ENCODE assay signal across 9 mouse cellular contexts in genomic region chr9:43339614-43340020, GRCm38 (mm10). TPM values are rescaled to one million over a fixed set of nuclear protein-coding genes. Genes with fewer than 3 reads are reported as not detected.
DNase-seq lines count a peak whose midpoint lies in the region; ATAC-seq and TF ChIP-seq lines count a peak whose summit lies in the region.
"Had no signal": no experiment of that assay in that cellular context is flagged by ENCODE, and none has a peak within 500 bp of the region (broad histone marks: within the 10 kb centered on the region; RNA-seq: fewer than 3 reads in every experiment).

No protein-coding gene starts in this region.

- TF ChIP-seq POLR2A in brain, embryonic 14.5 days (IDR thresholded peaks at IDR 0.05; ENCODE audit: borderline replicate concordance, extremely low read depth, insufficient read depth, insufficient read length, poor library complexity, severe bottlenecking), result no peak

- no peak overlapping the region for H3K27ac ChIP-seq in forebrain, embryonic 10.5 days
- H3K27ac ChIP-seq in hindbrain, embryonic 12.5 days, result no peak overlapping the region
- H3K27ac ChIP-seq: lung, embryonic 15.5 days had no signal

- H3K9me3 ChIP-seq in forebrain, embryonic 10.5 days, result no peaks in the 10 kb centered on the region
- H3K9me3 ChIP-seq in hindbrain, embryonic 12.5 days (replicated peaks), result no peaks in the 10 kb centered on the region
- H3K9me3 ChIP-seq: lung, embryonic 15.5 days had no signal

- 0% methylated on average over 2 of the region's 2 CpGs for WGBS in forebrain, embryonic 10.5 days
- 4% methylated on average over 2 of the region's 2 CpGs for WGBS in hindbrain, embryonic 12.5 days

- H3K27me3 ChIP-seq in forebrain, embryonic 10.5 days (ENCODE audit: poor library complexity, severe bottlenecking), result no peaks in the 10 kb centered on the region
- peaks cover 3% of the 10 kb centered on the region; the same call in 1 of the 2 replicates for H3K27me3 ChIP-seq in hindbrain, embryonic 12.5 days
- H3K27me3 ChIP-seq: lung, embryonic 15.5 days had no signal

- peaks cover 18% of the 10 kb centered on the region for H3K4me1 ChIP-seq in forebrain, embryonic 10.5 days
- peaks cover 10% of the 10 kb centered on the region for H3K4me1 ChIP-seq in hindbrain, embryonic 12.5 days
- H3K4me1 ChIP-seq: lung, embryonic 15.5 days had no signal

- no peaks in the 10 kb centered on the region for H3K36me3 ChIP-seq in forebrain, embryonic 10.5 days (replicated peaks)
- no peaks in the 10 kb centered on the region for H3K36me3 ChIP-seq in hindbrain, embryonic 12.5 days
- H3K36me3 ChIP-seq: lung, embryonic 15.5 days had no signal

- no peak overlapping the region for H3K4me3 ChIP-seq in forebrain, embryonic 10.5 days
- no peak overlapping the region for H3K4me3 ChIP-seq in hindbrain, embryonic 12.5 days
- H3K4me3 ChIP-seq: lung, embryonic 15.5 days had no signal

- H3K9ac ChIP-seq in hindbrain, embryonic 12.5 days, result no peak overlapping the region
- H3K9ac ChIP-seq: lung, embryonic 15.5 days had no signal

- H3K4me2 ChIP-seq in hindbrain, embryonic 12.5 days (replicated peaks), result no peak overlapping the region
- H3K4me2 ChIP-seq: lung, embryonic 15.5 days had no signal

- DNase-seq in CD4-positive, CD25-positive, alpha-beta regulatory T cell, adult 2 months (ENCODE audit: low read depth, low spot score), result peak; percentile 69
- DNase-seq in brain, embryonic 14.5 days (ENCODE audit: low read depth), result peak; percentile 84
- DNase-seq in forebrain, embryonic 10.5 days (ENCODE audit: extremely low spot score, low spot score), result peak; percentile 77
- DNase-seq in layer of hippocampus, postnatal 36 days, result peak; percentile 72 to 80
- peak; percentile 75 for DNase-seq in mesoderm, embryonic 11.5 days (ENCODE audit: low read depth, low spot score)
- DNase-seq in skeletal muscle tissue, adult 2 months (ENCODE audit: low read depth, low spot score), result peak; percentile 37

- peak; percentile 83 for TF ChIP-seq CTCF in brain, embryonic 14.5 days (IDR thresholded peaks at IDR 0.05; ENCODE audit: borderline replicate concordance, extremely low read depth, insufficient read depth, insufficient read length)

- ATAC-seq in CD4-positive, CD25-positive, alpha-beta regulatory T cell, adult 4 months, result no peak
- ATAC-seq in hindbrain, embryonic 12.5 days (ENCODE audit: low FRiP score), result peak; percentile 65

RNA-seq across cellular contexts. Expression of gene Trim29, which starts 29.0 kb away (rescaled TPM):
- polyA plus RNA-seq in CD4-positive, CD25-positive, alpha-beta regulatory T cell, adult 4 months (2017; shearing (Covaris generic)), result not detected
- 2.8 and 2.9 TPM in 2 replicates for polyA plus RNA-seq in brain, embryonic 14.5 days (2012; rRNA removed)
- 1.2 and 1.4 TPM in 2 replicates for polyA plus RNA-seq in forebrain, embryonic 10.5 days (2016; fragmentation: Nextera tagmentation; extraction: Ambion mirVana)
- 2.1 and 2.2 TPM in 2 replicates for polyA plus RNA-seq in hindbrain, embryonic 12.5 days (2016; fragmentation: Nextera tagmentation; extraction: Ambion mirVana)
- under 1 TPM; 0.37 to 0.40 TPM for total RNA-seq in layer of hippocampus, postnatal 36 days (2021)
